Mouse (Mus musculus): ENCODE measurements at regions not wholly inside any gene's neighbourhood (a gene's known extent, or its start where the extent isn't known, plus 50 kb on each side); places are given as distances from the start of the nearest gene placed in this dataset.

- TF ChIP-seq CTCF (IDR thresholded peaks at IDR 0.05), result no peak
- TF ChIP-seq EP300 (IDR thresholded peaks at IDR 0.05), result no peak
Observed at GRCm38 (mm10) chr17:82016391-82016790, 278.2 kb upstream of the Slc8a1 start.
